Mouse (Mus musculus) kidney, postnatal 36 days (tissue): ENCODE data around the gene Elk3.

ENCODE experiments used
- DNase-seq, 2 experiments: peaks; one replicate each; pipeline ENCODE4 v3.0.0; 2021 to 2022; ENCODE audit warnings: mixed read lengths in 2 of 2

Gene Elk3

DNA sequence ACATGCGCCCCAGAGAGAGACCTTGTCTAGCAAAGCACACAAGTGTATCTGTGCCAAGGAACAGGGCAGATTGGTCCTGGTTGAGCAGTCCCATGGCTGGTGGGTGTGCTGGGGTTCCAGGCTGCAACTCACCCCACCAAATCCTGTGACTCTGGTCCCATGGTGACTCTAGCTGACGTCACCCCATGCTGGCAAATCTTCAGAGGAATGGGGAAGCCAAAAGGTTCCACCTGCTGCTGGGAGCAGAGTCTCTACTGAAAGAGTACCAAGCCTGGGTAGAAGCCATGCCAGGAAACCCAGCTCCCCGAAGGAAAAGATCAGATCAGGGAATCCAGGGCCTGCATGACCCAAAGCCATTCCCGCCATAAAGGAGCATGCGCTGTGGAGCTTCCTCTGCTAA lies 43.4 kb downstream of the Elk3 start:
- DNase-seq, result no peak

DNA sequence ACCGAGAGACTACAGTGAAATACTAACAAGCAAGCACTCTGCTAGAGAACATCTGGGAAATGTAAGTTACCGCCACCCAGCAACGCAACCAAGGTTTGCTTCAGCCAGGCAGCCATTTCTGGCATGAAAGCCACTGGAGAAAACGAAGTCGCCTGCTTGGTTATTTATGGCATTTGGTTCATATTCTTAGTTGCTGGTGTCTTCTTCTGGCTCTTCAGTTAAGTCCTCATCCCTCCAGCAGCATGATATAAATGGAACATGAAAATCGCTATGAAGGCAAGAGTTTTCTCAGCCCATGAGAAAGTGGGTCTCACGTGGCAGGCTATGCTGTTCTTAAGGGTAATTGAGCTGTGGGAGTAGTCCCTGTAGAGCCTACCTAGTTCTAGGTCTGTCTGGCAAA lies 44.4 kb downstream of the Elk3 start:
- DNase-seq, result no peak

DNA sequence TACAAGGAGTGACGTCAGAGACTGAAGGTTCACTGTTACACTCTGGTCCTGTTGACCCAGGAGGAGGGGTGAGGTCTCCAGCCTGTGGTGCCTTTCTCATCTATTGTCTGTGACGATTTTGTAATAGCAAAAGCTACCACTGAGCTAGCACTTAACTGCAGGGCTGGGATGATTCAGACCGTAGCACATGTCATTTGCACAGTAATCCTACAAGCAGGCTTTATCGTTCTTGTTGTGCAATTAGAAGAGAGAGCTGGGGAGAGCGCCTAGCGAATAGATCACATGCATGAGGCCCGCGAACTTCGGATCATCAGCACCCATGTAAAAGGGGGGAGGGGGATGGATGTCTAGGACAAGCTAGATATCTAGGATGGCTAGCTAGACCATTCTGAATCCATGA lies 45.1 kb downstream of the Elk3 start:
- DNase-seq, result no peak

DNA sequence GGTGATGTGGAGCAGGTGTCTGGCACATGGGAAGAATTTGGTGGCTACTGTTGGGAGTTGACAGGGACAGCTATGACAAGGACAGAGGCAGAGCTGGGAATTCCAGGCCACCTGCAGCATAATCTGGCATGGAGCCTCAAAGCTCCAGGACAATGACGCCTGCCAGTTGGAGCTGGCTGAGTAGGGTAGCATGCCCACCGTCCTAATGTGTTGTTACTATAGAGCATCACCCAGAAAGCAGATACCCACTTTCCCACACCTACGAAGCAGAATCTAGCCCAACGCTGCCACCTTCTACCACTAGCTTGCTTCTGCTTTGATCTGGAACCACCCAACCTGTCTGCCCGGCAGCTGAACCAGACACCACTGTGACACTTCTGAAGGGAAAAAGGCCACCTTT lies 46.9 kb downstream of the Elk3 start:
- no peak for DNase-seq

DNA sequence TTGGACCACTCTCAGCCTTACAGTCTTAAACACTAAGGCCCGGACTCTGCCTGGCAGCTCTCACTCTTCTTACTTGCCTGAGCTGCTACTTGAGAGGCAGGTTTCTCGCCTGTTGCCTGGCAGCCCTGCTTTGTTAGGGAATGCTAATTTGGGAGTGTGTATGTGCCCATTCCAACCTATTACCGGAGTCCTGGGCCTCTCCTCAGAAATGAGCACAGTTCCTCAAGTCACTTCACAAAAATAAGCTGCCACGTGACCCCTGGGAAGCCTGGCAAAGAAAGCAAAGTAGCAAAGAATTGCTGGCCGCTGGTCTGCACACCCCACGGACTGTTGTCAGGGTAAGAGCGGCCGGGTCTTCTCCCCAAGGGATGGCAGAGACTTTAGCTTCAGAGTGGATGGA lies 47.5 kb downstream of the Elk3 start:
- DNase-seq, result no peak

DNA sequence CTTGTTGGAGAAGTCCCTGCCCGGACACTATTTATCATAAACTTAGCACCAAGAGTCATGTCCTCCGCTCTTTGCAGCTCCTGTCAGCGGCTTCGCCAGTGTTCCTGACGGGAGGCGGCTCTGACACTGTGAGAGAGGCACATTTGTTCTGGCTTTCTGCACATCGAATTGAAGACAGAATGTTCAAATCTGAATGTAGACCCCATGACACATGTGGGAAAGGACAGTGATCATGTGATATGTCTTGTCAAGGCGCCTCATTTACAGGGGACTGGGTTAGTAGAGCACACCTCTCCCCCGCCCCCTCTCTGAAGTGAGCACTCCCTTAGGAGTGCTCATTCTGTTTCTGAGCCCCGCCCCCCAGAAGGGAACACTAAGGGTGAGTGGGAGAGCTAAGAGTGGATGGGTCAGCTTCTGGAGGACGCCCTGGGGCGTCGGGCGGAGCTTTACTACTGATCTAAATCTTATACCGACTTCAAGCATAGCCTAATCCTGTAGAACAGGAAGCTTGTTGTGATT lies 48.9 kb downstream of the Elk3 start:
- peak in 1 of 2 experiments; percentile 51 for DNase-seq

DNA sequence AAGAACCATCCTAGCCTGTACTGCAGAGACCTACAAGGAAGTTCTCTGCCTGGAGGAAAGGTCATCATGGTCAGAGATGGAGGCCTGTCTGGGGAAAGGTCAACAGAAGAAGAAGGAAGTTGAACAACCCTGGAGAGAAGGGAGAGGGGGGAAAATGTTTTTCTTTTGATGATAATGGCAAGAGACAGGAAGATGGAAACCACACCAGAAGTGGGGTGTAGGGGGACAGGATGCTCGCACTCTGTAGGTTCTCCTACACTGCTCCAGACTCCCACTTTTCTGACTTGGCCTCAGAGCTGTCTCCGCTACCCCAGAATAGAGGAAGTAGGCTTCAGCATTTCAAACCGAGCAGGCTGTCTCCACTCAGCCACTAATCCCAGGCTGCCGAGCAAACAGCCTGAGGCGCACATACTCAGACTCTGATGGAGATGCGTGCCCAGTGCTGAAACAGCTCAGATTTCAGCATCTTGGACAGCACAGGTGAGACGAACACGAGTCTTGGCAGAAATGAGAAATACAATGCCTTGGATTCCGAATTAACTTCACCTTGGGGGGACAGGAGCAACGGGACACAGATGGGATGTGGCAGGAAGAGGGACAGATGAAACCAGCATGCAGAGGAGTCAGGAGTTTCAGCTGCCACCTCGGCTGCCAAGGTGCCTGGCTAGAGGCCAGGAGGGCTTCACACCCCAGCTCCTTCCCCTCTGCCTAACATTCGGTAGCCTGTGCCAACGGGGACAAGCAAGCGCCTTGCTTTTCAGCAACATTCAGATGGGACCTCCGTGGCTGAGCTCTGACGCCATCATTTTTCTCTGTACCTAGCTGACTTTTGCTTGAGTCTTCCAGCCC lies 49.6 kb downstream of the Elk3 start:
- peak; percentile 49 to 70 for DNase-seq

DNA sequence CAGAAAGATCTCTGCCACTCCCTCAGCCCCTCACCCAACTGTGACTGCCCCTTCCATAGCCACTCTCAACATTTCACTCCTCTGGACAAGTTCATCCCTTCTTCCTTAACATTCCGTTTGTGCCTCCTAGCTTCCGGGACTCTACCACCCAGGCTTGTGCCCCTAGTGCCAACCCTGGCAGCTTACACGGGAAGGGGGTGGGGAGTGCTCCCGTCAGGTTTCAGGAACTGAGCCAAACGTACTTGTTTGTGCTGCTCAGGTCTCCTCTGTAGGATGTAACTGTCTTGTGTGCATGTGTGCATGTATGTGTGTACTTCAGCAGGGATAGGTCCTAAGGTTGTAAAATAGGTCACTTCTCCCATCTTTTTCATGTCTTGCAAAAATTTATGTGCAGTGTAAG lies 51.1 kb downstream of the Elk3 start:
- no peak for DNase-seq

DNA sequence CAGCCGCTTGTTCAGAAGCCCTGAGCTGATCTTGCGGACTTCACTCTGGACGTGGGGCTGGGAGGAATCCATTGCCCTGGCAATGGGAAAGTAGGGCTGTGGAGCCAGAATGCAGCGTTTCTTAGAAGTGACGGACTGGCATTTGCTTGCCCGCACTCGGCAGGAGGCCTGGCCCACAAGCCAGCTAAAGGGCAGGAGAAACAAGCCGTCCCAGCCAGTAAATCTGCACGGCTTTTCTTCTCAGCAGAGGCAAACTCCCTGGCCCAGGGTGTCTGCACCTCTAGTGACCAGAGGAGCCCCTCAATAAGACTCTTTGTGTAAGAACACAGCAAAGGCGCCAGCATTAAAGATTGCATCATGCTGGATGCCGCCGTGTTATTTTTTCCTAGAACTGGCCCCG lies 55.6 kb downstream of the Elk3 start:
- peak in 1 of 2 experiments; percentile 39 for DNase-seq

DNA sequence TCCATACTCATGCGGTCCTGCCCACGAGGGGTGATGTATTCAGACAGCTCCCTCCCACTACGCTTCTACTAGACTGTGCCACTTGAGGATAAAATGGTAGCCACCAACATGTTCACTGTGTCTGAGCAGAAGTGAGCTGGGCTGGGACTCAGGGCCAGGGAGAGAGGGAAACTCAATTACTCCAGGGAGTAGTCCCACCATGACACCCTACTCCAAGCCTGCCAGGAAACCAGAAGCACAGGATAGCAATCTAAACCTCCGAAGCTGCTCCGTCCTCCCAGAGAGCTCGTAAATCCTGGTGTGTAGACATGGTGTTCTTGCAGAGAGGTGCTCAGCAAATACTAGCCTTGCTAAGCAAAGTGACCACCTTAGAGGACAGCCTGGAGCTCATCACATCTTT lies 57.8 kb downstream of the Elk3 start:
- no peak for DNase-seq

DNA sequence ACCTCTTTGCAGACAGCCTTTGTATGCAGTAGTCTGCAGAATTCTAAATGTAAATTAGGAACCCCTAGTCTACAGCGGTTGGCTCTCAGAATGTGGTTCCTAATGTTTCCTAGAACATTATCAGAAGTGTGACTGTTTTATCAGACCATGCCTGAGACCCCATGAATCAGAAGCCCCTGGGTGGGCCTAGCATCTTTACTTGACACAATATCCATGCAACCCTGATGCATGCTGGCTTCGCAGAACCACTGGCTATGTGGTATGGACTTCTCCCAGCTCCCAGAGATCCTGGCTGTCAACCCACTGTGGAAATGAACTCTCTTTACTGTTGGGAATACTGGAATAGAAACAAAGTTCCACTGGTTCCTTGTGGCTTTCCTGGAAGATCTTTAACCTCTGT lies 58.3 kb downstream of the Elk3 start:
- no peak for DNase-seq

DNA sequence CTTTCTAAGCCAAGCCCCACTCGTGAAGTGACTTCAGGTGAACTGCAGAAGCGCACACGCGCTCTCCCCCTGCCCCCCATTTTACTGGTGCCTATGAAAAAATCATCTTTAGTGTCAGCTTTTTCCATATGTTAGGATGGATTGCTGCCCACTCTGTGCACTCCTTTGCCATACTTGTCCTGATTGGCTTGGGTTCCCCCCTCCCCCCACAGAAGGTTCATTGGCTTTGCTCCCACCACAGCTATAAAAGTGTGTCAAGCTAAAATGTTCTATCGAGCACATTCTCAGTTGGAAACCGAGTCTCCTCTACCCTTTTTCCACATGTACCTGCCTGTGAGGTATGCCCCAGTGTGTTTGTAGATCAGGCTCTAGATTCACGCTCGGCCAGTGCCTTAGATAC lies 59.5 kb downstream of the Elk3 start:
- no peak for DNase-seq

DNA sequence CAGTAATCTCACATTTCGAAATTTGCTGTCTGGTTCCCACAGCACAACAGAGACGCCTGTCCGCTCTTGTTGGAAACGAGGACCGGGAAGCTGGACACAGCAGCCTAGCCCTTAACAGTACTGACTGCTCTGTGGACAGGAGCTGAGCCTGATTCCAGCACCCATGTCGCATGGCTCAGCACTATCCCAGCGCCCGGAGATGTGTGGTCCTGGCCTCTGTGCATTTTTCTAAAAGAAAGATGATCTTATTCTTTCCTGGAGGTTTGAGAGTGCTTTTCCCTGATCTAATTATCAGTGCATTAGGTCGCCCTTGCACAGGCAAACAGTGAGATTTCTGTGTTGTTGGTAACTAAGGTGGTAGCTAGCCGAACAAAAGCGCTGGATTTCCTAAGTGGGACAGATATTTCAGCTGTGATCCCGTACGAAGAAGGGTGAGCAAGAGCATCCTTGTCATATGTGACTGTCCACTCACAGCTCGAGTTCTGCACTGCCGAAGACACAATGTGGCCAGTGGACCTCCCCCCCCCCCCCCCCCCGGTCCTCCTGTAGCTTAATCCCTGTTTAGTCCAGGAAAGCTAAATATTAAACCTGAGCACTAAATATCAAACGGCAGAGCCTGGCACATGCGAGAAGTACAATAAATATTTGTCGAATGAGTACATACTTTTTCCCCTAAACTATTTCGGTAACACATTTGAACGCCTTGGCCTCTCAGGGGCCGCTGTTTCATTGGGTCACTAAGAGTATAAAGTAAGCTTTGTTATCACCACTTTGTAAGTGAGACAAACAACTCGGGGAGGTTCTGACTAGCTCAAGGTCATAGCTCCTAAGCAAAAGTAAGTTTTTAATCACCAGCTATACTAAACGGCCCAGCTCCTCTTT lies 60.3 kb downstream of the Elk3 start:
- DNase-seq, result no peak

DNA sequence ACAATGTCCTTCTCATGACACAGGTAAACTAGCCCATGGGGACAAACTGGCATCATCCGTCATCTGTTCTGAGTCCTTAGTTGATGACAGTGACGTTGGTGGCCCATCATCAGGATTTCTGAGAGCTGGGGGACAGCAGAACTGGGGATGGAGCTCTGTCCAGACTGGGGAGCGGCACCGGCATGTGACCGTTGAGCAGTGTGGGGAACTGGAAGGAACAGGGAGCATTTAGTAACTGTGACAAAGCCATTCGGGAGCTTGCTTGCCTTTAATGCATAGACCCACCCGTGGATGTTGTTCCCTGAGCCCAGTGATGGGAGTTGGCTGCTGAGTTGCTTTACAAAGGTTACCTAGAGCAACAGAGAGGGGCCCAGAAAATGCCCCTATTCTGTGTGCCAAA lies 61.0 kb downstream of the Elk3 start:
- no peak for DNase-seq

DNA sequence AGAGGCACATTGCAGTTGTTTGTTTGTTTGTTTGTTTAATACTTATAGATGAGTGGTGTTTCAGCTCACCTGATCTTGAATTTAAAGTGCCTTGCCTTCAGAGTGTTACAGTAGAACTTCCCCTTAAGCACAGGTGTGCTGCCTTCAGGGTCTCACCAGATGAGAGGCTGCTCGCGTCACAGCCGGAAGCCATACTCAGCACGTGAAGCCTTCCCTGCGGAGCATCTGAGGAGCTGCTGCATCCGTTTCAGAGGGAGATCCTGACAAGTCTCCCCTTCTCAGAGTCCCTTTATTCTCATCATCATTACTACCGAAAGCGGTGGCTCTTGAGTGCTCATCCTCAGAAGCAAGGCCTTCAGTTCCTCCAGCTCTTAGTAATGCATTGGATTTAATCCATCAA lies 62.5 kb downstream of the Elk3 start:
- no peak for DNase-seq

DNA sequence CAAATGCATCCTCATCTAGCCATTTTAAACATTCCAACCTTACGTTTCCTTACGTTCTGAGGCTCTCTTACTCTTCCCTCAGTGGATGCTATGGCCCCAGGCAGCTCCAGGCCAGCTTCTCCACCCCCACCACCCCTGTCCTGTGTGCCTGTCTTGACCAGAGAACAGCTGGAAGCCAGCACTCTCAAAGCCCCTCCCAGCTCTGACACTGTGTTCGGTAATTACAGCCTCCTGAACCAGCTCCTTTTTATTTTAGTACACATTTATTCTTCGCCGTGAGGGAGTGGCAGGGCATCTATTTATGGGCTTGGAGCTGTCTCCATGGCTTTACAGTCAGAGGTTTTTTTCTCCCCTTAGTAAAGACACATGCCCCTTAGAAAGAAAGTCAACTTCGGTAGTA lies 63.0 kb downstream of the Elk3 start:
- no peak for DNase-seq

DNA sequence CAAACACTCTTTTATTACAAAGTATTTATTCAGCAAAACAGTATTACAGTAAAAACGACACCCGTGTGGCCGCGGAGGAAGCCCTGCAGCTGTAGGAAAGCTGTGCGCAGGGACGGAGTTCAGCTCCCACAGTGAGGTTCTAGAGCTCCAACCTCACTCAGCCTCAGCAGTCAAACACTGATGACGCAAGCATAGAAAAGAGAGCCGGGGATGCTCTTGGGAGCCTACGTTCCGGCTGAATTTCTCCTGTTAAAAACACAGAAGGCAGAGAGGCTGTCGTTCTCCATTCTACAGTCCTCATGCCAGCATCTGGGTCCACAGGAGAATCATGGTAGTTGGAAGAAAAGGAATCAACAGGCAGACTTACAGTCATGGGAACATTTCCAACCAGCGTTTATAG lies 63.5 kb downstream of the Elk3 start:
- DNase-seq, result no peak

DNA sequence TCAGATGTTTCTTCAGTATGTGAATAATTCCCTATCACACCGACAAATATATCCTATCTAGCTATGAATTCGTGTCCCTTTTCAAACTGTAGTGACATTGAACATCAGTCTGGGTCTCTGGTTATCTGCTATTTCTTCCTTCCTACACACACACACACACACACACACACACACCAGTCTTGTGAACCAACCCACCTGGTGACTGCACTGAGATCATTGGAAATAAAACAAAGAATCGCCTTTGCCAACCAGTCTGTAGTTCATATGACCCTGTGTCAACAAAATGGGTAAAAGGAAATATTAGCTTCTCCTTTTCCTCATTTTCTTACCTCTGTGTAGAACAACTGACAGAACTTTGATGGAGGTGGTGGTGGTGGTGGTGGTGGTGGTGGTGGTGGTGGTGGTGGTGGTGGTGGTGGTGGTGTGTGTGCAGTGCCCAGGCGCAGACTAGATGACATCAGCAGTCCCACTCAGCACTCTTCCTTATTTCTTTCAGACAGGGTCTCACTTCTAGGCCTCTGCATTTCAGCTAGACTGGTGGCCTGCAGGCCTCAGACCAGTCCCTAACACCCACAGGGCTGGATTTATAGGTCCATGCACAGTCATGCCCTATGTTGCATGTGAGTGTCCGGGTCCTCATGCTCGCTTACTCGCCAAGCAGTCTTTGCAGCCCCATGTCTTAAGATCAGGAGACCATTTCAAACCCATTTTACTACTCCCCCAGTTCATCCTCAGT lies 64.6 kb downstream of the Elk3 start:
- DNase-seq, result no peak

DNA sequence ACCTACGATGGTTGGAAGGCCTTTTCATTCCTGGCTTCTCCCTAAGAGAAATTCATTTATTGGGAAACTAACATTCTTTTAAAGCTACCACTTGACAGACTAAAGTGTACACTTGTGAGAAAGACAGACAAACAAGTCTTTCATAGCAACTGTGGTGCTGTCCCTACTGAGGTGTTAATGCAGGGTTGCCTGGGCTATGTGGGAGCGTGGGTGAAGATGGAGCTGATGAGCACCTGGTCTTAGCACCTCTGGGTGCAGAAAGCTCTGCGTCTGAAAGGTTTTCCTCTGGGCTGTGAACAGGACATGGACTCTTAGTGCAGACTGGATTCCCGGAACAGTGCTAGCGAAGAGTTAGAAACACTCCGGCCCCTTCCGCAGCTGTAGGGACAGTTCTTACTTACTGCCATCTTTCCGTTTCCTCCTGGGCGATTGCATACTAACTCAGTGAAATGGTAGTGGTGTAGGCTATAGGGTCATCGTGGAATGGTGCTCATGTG lies 66.7 kb downstream of the Elk3 start:
- no peak for DNase-seq

DNA sequence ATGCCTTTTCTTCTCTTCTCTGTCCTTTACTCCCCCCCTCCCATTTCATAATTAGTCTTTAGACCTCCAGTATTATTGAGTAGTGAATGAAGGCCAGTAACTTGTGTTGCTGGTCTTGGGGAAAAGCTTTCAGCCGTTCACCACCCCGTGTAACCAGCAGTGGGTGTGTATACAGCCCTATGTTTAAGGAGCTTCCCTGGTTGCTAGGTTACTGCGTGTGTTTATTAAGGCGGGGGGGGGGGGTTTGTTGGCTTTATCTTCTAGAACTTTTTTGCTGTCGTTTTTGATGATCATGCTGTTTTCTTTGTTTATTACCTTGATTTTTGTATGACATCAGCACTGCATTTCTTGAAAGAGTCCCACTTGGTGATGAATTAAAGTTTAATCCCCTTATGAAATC lies 68.1 kb downstream of the Elk3 start:
- no peak for DNase-seq

DNA sequence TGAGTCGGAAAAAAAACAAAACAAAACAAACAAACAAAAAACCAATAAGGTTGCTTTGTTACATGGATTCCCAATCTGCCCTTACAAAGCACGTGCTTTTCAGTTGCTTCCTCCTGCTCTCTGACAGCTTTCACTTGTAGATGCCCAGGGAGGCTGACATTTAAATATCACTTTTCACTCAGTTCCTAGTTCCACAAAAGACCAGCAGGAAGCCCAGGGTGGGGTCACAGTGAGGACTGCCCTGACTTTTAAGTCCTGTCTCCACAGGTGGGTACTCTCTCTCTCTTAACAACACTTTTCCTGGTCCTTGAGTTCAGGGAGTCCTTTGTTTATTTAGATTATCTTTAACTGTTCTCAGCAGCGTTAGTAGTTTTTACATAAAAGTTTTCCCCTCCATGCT lies 68.7 kb downstream of the Elk3 start:
- no peak for DNase-seq

DNA sequence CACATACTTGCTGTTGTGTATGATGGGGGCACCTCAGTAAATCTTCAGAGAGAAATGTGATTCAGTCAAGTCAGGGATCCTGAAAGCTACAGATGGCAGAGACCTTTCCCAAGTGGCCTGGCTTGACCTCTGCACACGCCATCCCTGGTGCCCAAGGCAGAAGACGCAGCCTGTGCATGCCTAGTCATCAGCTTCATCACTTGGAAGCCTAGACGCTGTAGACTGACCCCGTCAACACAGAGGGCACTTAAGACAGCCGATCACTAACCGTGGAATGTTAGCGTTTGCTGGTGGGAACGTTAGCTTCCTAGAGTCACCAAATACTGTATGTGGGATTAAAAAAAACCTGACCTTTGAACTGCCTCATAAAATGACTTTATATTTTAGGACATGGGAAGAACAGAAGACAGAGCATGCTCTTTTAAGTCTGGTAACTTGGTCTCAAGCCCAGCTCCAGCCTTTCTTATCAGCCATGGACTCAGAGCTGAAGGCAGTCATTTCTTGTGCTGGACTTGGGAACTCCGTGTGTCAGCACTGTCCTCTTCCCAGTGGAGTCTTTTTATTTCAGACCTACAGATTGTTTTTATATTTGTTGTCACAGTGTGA lies 71.6 kb downstream of the Elk3 start:
- DNase-seq, result no peak

DNA sequence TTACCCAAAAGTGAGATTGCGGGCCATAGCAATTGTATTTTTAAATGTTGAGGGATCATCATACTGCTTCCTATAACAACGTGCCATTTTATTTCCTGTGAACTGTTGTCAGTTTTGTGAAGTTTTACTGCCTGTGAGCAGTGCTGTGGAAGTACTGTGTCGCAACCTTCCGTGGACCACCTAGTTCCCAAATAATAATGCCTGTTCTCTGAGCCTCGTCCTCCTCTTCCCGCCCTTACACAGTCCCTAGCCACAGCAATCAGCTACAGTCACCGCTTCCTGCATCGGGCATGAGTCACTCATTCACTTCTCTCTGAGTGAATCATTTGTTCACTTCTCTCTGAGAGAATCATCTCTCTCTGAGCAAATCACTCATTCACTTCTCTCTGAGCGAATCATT lies 76.2 kb downstream of the Elk3 start:
- no peak for DNase-seq
